Mouse (Mus musculus) cortical plate, adult 2 months (tissue): ENCODE data around the gene Lctl.

ENCODE experiments used
- CTCF ChIP-seq: fragments of 200-500 bp; IDR thresholded peaks from 2 replicates; pipeline ENCODE4 v1.5.1; 2011; ENCODE audit warnings: mild to moderate bottlenecking, control low read depth, low read length; ENCODE audit not compliant: insufficient read depth; ENCODE audit errors: extremely low read depth
- POLR2A ChIP-seq: fragments of 200-500 bp; IDR thresholded peaks from 2 replicates; pipeline ENCODE4 v1.6.1; 2011; ENCODE audit warnings: mild to moderate bottlenecking, low read length, control low read depth; ENCODE audit not compliant: insufficient read depth; ENCODE audit errors: extremely low read depth

- no peak for TF ChIP-seq CTCF
- TF ChIP-seq POLR2A, result no peak
Measured at GRCm38 (mm10) chr9:64125307-64125706, 8.4 kb downstream of the Lctl start.
